Mouse (Mus musculus) CD4-positive, CD25-positive, alpha-beta regulatory T cell, adult 9 weeks (primary cell): ENCODE results near the gene Cavin3. TPM values are rescaled to one million over a fixed set of nuclear protein-coding genes. Genes with fewer than 3 reads are reported as not detected.

Experiments
- polyA plus RNA-seq: library from polyadenylated mRNA; unstranded; fragments of 100-300 nt; shearing (Covaris generic); gene quantifications from one replicate; pipeline ENCODE4 v1.2.1, GENCODE M21; 2017

Cavin3 gene
- not detected for polyA plus RNA-seq

DNA sequence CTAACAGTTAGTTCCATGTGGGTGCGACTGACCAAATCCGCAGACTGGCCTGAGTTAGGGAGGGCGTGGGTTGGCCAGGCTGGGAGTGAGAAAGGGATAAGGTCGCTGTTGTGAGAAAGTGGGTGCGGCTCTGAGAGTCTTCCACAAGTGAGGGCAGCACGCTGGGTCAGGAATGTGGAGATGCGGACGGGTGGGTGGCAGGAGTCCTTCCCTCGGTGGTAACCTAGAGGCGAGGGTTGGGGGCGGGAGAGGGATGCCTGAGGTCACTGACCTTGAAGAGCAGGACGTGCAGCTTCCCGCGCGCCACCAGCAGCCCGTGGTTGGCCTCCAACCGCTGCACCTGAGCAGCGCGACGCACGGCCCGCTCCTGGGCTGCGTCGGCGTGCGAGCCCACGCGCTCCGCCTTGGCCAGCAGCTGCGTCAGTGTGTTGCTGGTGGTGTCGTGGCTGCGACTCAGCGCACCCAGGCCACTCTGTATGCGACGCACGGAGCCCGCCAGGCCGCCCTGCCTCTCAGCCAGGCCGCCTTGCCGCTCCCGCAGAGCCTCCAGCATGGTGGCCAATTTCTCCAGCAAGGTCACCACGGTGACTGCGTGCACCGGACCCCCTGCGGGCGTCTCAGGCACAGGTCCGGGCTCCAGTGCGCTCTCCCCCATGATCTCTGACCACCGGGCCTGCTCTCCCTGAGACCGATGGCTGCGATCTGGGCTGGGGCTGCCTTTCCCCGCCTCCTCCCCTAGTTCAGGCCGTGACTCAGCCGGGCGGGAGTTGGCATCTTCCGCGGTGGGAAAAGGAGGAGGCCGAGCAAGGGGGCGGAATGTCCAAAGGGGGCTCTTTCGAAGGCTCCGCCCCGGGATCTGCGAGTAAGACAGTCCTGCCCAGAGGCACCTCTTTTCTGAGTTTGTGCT lies at the start of gene Cavin3:
Cavin3 (minus strand) TSS at position 796 of the 907 bp plus-strand sequence.

Other genes starting within 250 kb of the Cavin3 start
- gene Olfr688, start 194.2 kb downstream of the Cavin3 start, polyA plus RNA-seq = not detected
- gene Olfr689, start 171.1 kb downstream of the Cavin3 start, polyA plus RNA-seq = 0.09 TPM
- gene Olfr690, start 148.2 kb downstream of the Cavin3 start, polyA plus RNA-seq = not detected
- not detected for gene Olfr691, start 140.0 kb downstream of the Cavin3 start, polyA plus RNA-seq
- gene Olfr692, start 114.1 kb downstream of the Cavin3 start, polyA plus RNA-seq = not detected
- not detected for gene Gm5901, start 107.3 kb downstream of the Cavin3 start, polyA plus RNA-seq
- 26.9 TPM for gene Fam160a2, start 82.2 kb downstream of the Cavin3 start, polyA plus RNA-seq
- not detected for gene Cnga4, start 77.7 kb downstream of the Cavin3 start, polyA plus RNA-seq
- gene Cckbr, start 56.6 kb downstream of the Cavin3 start, polyA plus RNA-seq = not detected
- gene Smpd1, start 72.1 kb upstream of the Cavin3 start, polyA plus RNA-seq = 47.9 TPM
- 5.6 TPM for gene Apbb1, start 99.4 kb upstream of the Cavin3 start, polyA plus RNA-seq
- gene Hpx, start 117.8 kb upstream of the Cavin3 start, polyA plus RNA-seq = not detected
- gene Trim3, start 151.3 kb upstream of the Cavin3 start, polyA plus RNA-seq = 2.1 TPM
- 255 TPM for gene Timm10b, start 157.8 kb upstream of the Cavin3 start, polyA plus RNA-seq
- 35.3 TPM for gene Arfip2, start 158.1 kb upstream of the Cavin3 start, polyA plus RNA-seq
- gene Gm45799, start 158.3 kb upstream of the Cavin3 start, polyA plus RNA-seq = 14.3 TPM
- 3.3 TPM for gene Dnhd1, start 168.5 kb upstream of the Cavin3 start, polyA plus RNA-seq